Mouse (Mus musculus) forebrain, embryonic 14.5 days (tissue): ENCODE results near the gene Fam69b. TPM values are rescaled to one million over a fixed set of nuclear protein-coding genes. Genes with fewer than 3 reads are reported as not detected.
"Not testable (repeated sequence)": the region's sequence is repeated elsewhere in the genome, so short reads cannot be mapped to it uniquely, and the experiment has no call there.

ENCODE experiments used
- ATAC-seq: fragments of 200-750 bp; cut with Nextera tagmentation; 2 replicates; pipeline ENCODE4 v1.8.0; 2017; ENCODE audit warnings: mild to moderate bottlenecking, moderate library complexity
- DNase-seq: peaks from one replicate; pipeline ENCODE4 v3.0.0-alpha.2; 2015; ENCODE audit warnings: low spot score
- H3K27ac ChIP-seq: fragments of 300-500 bp; sonication (generic); 2 replicates; pipeline ENCODE4 v1.5.1; 2014; ENCODE audit warnings: low read depth, mild to moderate bottlenecking, control low read depth, low read length, moderate library complexity
- H3K27me3 ChIP-seq: fragments of 300-500 bp; sonication (generic); replicated peaks from 2 replicates; pipeline ENCODE4 v1.6.1; 2014; ENCODE audit warnings: low read length, control low read depth, mixed read lengths; ENCODE audit not compliant: control insufficient read depth, insufficient read depth
- H3K36me3 ChIP-seq: fragments of 300-500 bp; sonication (generic); 2 replicates; pipeline ENCODE4 v1.6.1; 2014; ENCODE audit warnings: low read length, control low read depth; ENCODE audit not compliant: control insufficient read depth, insufficient read depth
- H3K4me1 ChIP-seq: fragments of 300-500 bp; sonication (generic); 2 replicates; pipeline ENCODE4 v1.6.1; 2014; ENCODE audit warnings: antibody characterized with exemption, low read length, control low read depth; ENCODE audit not compliant: control insufficient read depth, insufficient read depth
- H3K4me2 ChIP-seq: fragments of 300-500 bp; sonication (generic); 2 replicates; pipeline ENCODE4 v1.6.1; 2014; ENCODE audit warnings: mild to moderate bottlenecking, control low read depth, low read length
- H3K4me3 ChIP-seq: fragments of 300-500 bp; sonication (generic); 2 replicates; pipeline ENCODE4 v1.5.1; 2014; ENCODE audit warnings: low read depth, low read length, control low read depth
- H3K9ac ChIP-seq: fragments of 300-500 bp; sonication (generic); 2 replicates; pipeline ENCODE4 v1.6.1; 2014; ENCODE audit warnings: mild to moderate bottlenecking, low read length, control low read depth, moderate library complexity
- H3K9me3 ChIP-seq: fragments of 300-500 bp; sonication (generic); replicated peaks from 2 replicates; pipeline ENCODE4 v1.6.1; 2016; ENCODE audit warnings: low read length, control low read depth, mixed read lengths; ENCODE audit not compliant: control insufficient read depth
- WGBS: fragments of 180-500 bp; shearing (Covaris S2); extraction: QIAGEN DNeasy Blood & Tissue Kit; methylation state at CpG from one replicate; pipeline ENCODE4 v1.1.7; 2014; 5-methylcytosine and 5-hydroxymethylcytosine counted together
- polyA plus RNA-seq: library from polyadenylated mRNA; unstranded; fragments of >200 nt; fragmentation: Nextera tagmentation; extraction: Ambion mirVana; gene quantifications from 2 replicates; pipeline ENCODE4 v1.2.1, GENCODE M21; 2014

Fam69b gene
- polyA plus RNA-seq, 1 experiment from 2014 or later, result 97.4 TPM

GRCm38 (mm10) chr2:26654687-26655086, 26.4 kb downstream of the Fam69b start:
- no peaks in the 10 kb centered on the region for H3K4me1 ChIP-seq
- H3K4me2 ChIP-seq, result no peak overlapping the region
- no peak overlapping the region for H3K4me3 ChIP-seq
- DNase-seq (no peak), ATAC-seq (no peak)
- 50% methylated on average over 1 of the region's 1 CpGs for WGBS
- H3K36me3 ChIP-seq, result no peaks in the 10 kb centered on the region
- no peak overlapping the region for H3K9ac ChIP-seq
- no peaks in the 10 kb centered on the region for H3K27me3 ChIP-seq
- H3K9me3 ChIP-seq, result no peaks in the 10 kb centered on the region
- H3K27ac ChIP-seq, result no peak overlapping the region

- Histone ChIP-seq H3K4me3 (no peak overlapping the region), H3K9me3 (no peaks in the 10 kb centered on the region), H3K4me2 (no peak overlapping the region), H3K4me1 (no peaks in the 10 kb centered on the region), H3K27me3 (no peaks in the 10 kb centered on the region), H3K27ac (no peak overlapping the region), H3K36me3 (no peaks in the 10 kb centered on the region), H3K9ac (no peak overlapping the region)
- DNase-seq (no peak), ATAC-seq (no peak)
- WGBS, result 88% methylated on average over 2 of the region's 2 CpGs
Measured at GRCm38 (mm10) chr2:26657426-26657825, 29.2 kb downstream of the Fam69b start.

GRCm38 (mm10) chr2:26661143-26661752, 33.0 kb downstream of the Fam69b start:
- ATAC-seq (0 out of 2 replicates have a peak, but pooled peaks have one; percentile 26), DNase-seq (peak; percentile 19)
- 3% methylated on average over 15 of the region's 20 CpGs for WGBS
- Histone ChIP-seq H3K4me1 (no peaks in the 10 kb centered on the region), H3K27me3 (no peaks in the 10 kb centered on the region), H3K36me3 (no peaks in the 10 kb centered on the region), H3K4me3 (peak overlapping the region; percentile 22), H3K4me2 (peak overlapping the region; percentile 51), H3K9me3 (no peaks in the 10 kb centered on the region), H3K9ac (peak overlapping the region; percentile 51), H3K27ac (no peak overlapping the region)

- Histone ChIP-seq H3K9ac (peak overlapping the region; percentile 51), H3K9me3 (no peaks in the 10 kb centered on the region), H3K36me3 (no peaks in the 10 kb centered on the region), H3K4me3 (peak overlapping the region; percentile 22), H3K27me3 (no peaks in the 10 kb centered on the region), H3K4me1 (no peaks in the 10 kb centered on the region), H3K4me2 (peak overlapping the region; percentile 51), H3K27ac (no peak overlapping the region)
- WGBS, result 48% methylated on average over 29 of the region's 29 CpGs
- ATAC-seq (no peak), DNase-seq (no peak)
Measured at GRCm38 (mm10) chr2:26661768-26662508, 33.7 kb downstream of the Fam69b start.

- Histone ChIP-seq H3K9me3 (no peaks in the 10 kb centered on the region), H3K4me1 (no peaks in the 10 kb centered on the region), H3K36me3 (no peaks in the 10 kb centered on the region), H3K4me2 (no peak overlapping the region), H3K27me3 (no peaks in the 10 kb centered on the region), H3K4me3 (no peak overlapping the region), H3K27ac (no peak overlapping the region), H3K9ac (no peak overlapping the region)
- ATAC-seq, result no peak
- 84% methylated on average over 13 of the region's 13 CpGs for WGBS
- no peak for DNase-seq
Measured at GRCm38 (mm10) chr2:26662509-26662882, 34.2 kb downstream of the Fam69b start.

GRCm38 (mm10) chr2:26663112-26663511, 34.9 kb downstream of the Fam69b start:
- ATAC-seq (no peak), DNase-seq (no peak)
- no peak overlapping the region for H3K27ac ChIP-seq
- H3K27me3 ChIP-seq, result no peaks in the 10 kb centered on the region
- no peaks in the 10 kb centered on the region for H3K4me1 ChIP-seq
- H3K4me3 ChIP-seq, result no peak overlapping the region
- no peak overlapping the region for H3K4me2 ChIP-seq
- no peak overlapping the region for H3K9ac ChIP-seq
- H3K36me3 ChIP-seq, result no peaks in the 10 kb centered on the region
- WGBS, result 85% methylated on average over 10 of the region's 10 CpGs
- no peaks in the 10 kb centered on the region for H3K9me3 ChIP-seq

- not testable (repeated sequence) for H3K4me3 ChIP-seq, H3K4me2 ChIP-seq, H3K9ac ChIP-seq, H3K36me3 ChIP-seq, ATAC-seq, H3K9me3 ChIP-seq, H3K27ac ChIP-seq, H3K27me3 ChIP-seq, H3K4me1 ChIP-seq
- WGBS, result 79% methylated on average over 1 of the region's 1 CpGs
- DNase-seq, result peak; percentile 35
Measured at GRCm38 (mm10) chr2:26663551-26663950, 35.3 kb downstream of the Fam69b start.

- DNase-seq (no peak), ATAC-seq (no peak)
- Histone ChIP-seq H3K36me3 (no peaks in the 10 kb centered on the region), H3K4me3 (no peak overlapping the region), H3K27me3 (no peaks in the 10 kb centered on the region), H3K9me3 (no peaks in the 10 kb centered on the region), H3K9ac (no peak overlapping the region), H3K27ac (no peak overlapping the region), H3K4me1 (no peaks in the 10 kb centered on the region), H3K4me2 (no peak overlapping the region)
Measured at GRCm38 (mm10) chr2:26668746-26669145, 40.5 kb downstream of the Fam69b start.

- Histone ChIP-seq H3K27ac (no peak within 1 kb of the TSS), H3K4me2 (no peak within 1 kb of the TSS), H3K36me3 (no peaks in the 10 kb centered on the region), H3K4me1 (no peaks in the 10 kb centered on the region), H3K27me3 (no peaks in the 10 kb centered on the region), H3K4me3 (no peak within 1 kb of the TSS), H3K9me3 (no peaks in the 10 kb centered on the region), H3K9ac (no peak within 1 kb of the TSS)
- ATAC-seq, result no peak
- no peak for DNase-seq
- 93% methylated on average over 3 of the region's 3 CpGs for WGBS
Measured at GRCm38 (mm10) chr2:26671182-26671581, 42.9 kb downstream of the Fam69b start, which contains the start of gene Lcn4. Gene Lcn4, minus strand, starts transcription at chr2:26671282.
